Mouse (Mus musculus) right cerebral cortex, adult 18-20 months (tissue): ENCODE measurements at regions not wholly inside any gene's neighbourhood (a gene's known extent, or its start where the extent isn't known, plus 50 kb on each side); places are given as distances from the start of the nearest gene placed in this dataset.

Experiments used
- DNase-seq: peaks from one replicate; pipeline ENCODE4 v3.0.0; 2022; ENCODE audit warnings: mixed read lengths

- no peak for DNase-seq
Observed at GRCm38 (mm10) chr14:71359581-71359980, 759.9 kb upstream of the Fam160b2 start.

DNA sequence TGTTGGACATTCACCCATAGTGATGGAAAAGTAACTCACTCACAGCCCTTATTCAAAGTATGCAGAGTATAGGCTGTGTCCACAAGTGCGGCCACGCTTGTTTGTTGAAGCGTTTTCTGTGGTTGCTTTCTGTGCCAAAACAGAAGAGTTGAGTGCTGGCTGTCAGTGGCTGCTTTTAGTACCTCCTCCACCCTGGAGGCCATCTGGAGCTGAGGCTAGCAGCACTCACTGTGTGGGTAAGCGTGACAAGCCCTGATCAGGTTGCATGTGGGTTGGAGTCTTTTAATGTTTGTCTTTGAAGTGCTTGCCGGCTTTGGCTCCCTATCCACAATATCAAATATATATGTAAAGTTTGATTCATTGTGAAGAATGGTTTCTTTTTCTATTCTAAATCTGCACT lies 738.6 kb upstream of the Fam160b2 start:
- DNase-seq = peak; percentile 89

GRCm38 (mm10) chr14:71336906-71337305 lies 737.3 kb upstream of the Fam160b2 start:
- DNase-seq = no peak

GRCm38 (mm10) chr14:71334022-71334421 lies 734.4 kb upstream of the Fam160b2 start:
- DNase-seq = no peak

DNA sequence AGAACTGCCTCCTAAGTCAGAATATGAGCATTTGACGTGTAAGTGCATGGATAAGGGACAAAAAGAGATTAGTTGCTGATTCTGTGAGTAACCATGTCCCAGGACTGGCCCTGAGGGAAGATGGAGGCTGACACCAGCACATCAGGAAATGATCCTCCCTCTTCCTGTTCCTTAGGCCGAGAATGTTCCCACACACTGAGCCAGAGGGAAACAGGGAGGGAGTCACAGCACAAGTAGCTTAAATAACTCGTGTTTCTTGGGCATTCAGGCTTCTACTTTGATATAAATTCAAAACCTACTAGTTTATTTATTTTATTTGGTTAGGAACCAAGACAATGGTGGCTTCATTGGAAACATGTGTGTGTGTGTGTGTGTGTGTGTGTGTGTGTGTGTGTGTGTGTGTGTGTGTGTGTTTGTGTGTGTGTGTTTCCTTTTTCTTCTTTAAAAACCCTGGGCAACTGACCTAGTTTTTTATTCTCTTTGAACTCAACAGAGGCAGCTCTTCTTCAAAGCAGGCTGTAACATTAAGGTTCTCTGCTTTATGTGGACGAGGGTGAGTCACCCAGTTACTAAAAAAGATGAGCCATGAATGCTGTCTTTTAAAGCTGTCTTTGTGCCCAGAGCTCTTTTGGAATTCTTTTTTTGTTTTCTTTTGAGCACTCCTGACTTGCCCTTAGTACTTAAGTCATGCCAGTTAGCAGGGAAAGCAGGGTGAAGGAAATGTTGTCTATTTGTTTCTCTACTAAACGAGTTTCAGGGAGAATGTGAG lies 730.4 kb upstream of the Fam160b2 start:
- DNase-seq = peak; percentile 49

- no peak for DNase-seq
Observed at GRCm38 (mm10) chr14:71327621-71328020, 728.0 kb upstream of the Fam160b2 start.

GRCm38 (mm10) chr14:71326521-71327105 lies 727.0 kb upstream of the Fam160b2 start:
- DNase-seq = peak; percentile 50

DNA sequence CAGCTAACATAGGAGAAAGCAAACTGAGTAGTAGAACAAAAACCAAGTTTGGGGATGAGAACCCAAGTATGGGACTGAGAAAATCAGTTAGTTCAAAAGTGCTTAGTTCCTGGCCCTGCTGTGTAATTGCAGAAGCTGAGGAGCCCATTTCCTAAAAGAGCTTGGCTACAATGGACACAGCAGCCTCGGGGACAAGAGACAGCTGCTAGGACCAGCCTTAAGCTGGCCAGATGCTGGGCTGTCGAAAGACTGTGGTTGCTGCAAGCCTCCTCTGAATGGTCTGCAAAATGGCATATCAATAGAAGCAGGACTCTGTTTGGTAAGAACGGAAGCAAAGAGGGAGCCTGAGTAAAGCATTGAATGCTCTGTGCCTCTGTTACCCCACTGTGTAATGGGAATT lies 715.6 kb upstream of the Fam160b2 start:
- no peak for DNase-seq

DNA sequence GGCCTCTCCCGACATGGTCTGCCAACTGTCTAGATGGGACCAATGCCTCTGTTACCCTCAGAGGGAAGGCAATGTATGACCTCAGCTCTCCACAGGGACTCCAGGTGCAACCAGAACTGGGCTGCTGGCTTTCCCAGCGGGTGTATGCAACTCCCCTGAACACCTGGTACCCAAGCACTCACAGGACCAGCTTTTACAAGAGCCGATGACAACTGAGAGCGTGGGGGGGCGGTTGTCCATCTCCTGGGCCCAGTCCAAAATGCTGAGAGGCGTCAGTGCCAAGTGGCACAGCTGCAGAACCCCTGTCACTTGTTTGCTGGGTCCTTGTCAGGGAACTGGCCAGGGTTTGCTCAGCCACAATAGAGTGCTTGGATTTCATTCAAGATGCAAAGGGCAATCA lies 700.1 kb upstream of the Fam160b2 start:
- DNase-seq = no peak

GRCm38 (mm10) chr14:71281568-71281967 lies 681.9 kb upstream of the Fam160b2 start:
- no peak for DNase-seq

GRCm38 (mm10) chr14:71276309-71276791 lies 676.7 kb upstream of the Fam160b2 start:
- peak; percentile 9 for DNase-seq

DNA sequence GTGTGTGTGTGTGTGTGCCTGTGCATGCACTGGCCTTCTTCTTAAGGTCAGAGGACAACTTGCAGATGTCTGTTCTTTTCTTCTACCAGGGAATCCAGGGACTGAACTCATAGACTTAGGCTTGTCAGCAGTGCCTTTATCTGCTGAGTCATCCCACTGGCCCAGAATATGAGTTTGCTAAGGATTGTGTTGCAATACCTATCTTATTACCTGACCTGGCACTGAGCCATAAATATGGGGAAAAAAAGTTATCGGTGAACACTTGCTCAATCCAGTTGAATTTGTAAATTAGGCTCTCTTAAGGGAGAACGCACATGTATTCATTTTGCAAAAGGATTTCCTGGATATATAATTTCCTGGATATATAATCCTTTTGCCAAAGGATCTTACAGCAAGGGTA lies 672.8 kb upstream of the Fam160b2 start:
- no peak for DNase-seq

- DNase-seq = no peak
Observed at GRCm38 (mm10) chr14:71257650-71258049, 658.0 kb upstream of the Fam160b2 start.

DNA sequence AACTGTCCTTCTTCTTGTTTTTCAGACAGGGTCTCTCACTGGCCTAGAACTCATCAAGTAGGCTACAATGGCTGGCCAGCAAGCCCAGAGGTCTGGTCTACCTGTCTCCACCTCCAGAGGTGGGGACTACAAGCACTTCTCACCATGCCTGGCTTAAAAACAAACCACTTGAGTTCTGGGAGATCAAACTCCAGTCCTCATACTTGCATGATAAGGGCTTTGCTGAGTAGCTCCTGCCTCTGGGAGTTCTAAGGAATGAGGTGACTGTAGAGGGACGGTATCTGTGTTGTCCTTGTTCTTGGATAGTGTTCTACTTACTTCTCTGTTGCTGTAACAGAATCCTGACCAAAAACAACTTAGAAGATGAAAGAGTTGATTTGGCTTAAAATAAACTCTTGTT lies 654.6 kb upstream of the Fam160b2 start:
- DNase-seq = no peak

- no peak for DNase-seq
Observed at GRCm38 (mm10) chr14:71252136-71252535, 652.5 kb upstream of the Fam160b2 start.

GRCm38 (mm10) chr14:71251116-71251515 lies 651.5 kb upstream of the Fam160b2 start:
- no peak for DNase-seq

DNA sequence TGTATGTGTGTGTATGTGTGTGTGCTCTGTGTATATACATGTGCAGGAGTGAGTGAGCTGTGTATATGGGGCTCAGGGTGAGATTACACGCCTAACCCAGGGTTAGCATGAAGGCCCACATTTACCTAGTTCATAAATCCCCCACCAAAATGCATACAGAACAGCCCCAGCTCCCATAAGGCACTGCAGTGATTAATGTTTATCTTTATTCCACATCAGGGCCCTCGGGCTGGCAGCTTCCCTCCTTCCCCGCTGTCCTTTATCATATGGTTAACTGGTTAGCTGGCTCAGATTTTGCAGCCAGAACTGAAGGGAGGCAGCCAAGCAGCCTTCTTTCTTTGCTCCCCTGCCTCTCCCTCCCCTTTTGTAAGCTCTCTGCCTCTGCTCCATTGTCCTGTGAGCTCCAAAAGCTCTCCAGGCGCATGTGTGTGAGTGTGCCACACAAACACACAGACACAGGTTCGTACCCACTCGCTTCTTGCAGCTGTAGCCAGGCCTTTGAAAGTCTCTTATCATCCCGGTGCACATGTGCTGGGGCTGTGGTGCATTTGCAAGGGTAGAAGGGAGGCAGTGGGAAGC lies 649.8 kb upstream of the Fam160b2 start:
- no peak for DNase-seq

- DNase-seq = no peak
Observed at GRCm38 (mm10) chr14:71248534-71248933, 648.9 kb upstream of the Fam160b2 start.

GRCm38 (mm10) chr14:71241655-71242390 lies 642.2 kb upstream of the Fam160b2 start:
- DNase-seq = peak; percentile 18

- DNase-seq = no peak
Observed at GRCm38 (mm10) chr14:71236192-71236591, 636.6 kb upstream of the Fam160b2 start.

GRCm38 (mm10) chr14:71234900-71235299 lies 635.3 kb upstream of the Fam160b2 start:
- no peak for DNase-seq

DNA sequence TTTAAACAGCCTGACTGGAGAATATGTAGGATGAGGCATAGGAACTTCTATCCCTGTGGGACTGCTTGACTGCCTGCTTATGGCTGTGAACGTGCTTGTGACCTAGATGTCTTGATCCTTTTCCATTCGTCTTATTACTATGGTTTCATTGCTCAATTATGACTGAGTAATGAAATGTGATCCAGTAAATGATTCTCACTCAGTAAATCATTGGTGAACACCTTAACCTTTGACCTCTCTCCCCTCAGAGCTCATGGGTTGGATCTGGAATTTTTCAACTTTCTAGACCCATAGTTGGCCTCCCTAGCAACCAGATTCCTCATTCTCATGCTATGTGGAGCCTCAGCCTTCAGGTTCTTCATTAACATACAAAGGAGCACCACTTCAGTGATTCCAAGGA lies 634.6 kb upstream of the Fam160b2 start:
- no peak for DNase-seq

DNA sequence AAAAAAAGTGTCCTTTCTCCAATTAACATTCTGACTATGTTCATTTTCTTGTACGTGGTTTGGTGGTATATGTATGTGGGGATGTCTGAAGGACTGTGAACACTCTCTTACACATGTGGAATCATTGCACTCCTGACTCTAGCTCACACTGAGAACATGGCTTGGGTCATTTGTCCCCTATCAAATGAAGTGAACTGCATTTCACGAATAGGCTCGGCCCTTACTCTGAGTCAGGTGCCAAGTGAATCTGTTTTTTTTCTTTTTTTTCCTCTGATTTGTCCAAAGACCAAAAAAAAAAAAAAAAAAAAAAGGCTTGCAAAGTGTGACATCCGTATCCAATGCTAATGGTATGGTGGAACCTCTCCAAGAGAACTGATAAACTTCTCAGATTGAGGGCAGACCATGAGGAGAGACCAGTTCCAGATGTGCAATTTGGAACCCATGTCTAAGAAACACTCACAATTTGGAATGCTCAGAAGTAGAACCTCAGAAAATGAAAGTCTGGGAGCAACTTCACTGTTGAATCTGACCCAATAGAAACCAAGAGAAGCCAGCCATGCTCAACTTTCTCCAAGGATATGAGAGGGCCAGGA lies 631.7 kb upstream of the Fam160b2 start:
- DNase-seq = no peak
